7 mouse cellular contexts compared by ENCODE assay signal in the genomic region with DNA sequence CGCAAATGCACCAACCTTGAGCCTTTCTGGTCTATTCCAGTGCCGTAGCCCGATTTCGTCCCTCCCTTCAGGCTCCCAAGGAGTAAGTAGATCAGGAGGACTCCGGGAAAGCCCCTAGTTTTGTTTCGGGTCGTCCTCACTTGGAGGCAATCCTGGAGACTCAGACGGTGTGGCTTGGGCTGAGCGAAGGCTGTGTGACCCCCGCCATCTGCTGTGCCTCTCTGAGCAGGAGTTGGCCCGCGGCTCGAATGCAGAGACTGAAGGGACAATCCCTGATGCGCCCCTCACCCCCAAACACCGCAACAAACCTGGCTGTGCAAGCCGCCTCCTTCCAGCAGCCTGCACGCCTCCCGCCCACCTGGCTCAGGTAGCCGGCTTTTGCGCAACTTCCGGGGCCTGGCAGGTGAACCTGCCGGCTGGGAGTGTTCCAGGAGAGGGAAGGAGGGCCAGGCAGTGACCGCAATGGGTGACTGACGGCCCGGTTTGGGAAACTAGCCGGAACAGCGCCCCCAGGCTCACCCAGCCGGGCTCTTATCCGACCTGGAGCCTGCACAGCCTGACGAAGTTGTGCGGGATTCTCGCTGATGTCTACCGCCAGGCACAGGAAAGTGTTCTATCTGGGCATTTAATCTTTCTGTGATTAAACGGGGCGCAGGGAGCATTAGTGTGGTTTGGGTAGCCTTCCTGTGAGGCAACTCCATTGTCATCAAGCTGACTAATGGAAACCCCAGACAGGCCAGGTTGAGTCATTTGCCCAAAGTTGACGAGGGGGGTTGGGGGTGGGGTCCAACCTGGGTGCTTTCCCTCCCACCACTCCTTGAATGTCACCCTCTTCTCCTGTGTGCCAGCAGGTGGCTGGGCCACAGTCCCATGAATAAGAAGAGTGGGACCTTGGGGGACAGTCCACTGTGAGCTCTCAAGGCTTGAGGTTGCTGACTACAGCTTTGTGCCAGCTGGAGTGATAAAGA. TPM values are rescaled to one million over a fixed set of nuclear protein-coding genes. Genes with fewer than 3 reads are reported as not detected.
A peak's percentile ranks its signal among the peaks of the same experiment; 100 is the strongest.
DNase-seq lines count a peak whose midpoint lies in the region; ATAC-seq and TF ChIP-seq lines count a peak whose summit lies in the region.

No protein-coding gene starts in this region.

- intact Hi-C loops in left cerebral cortex, postnatal 4 days (cut with DNase I): no loop called here

- DNase-seq in 3134 (ENCODE audit: extremely low read depth, insufficient read length, low spot score): peak; percentile 71
- DNase-seq in CD4-positive helper T cell, adult 2 months (ENCODE audit: low read depth, low spot score): peak; percentile 88
- DNase-seq in kidney, adult 18-20 months: peak; percentile 83
- peak; percentile 90 for DNase-seq in lung, postnatal 0 days (ENCODE audit: low spot score)
- DNase-seq in splenic B cell, adult 2 months (ENCODE audit: low read depth, low spot score): peak; percentile 50
- DNase-seq in left cerebral cortex, postnatal 4 days: no peak

- ATAC-seq in embryonic facial prominence, embryonic 13.5 days (ENCODE audit: insufficient number of reproducible peaks, insufficient read depth, low FRiP score, low TSS enrichment, low read depth): no peak
- peak; percentile 63 for ATAC-seq in lung, postnatal 0 days

- H3K27me3 ChIP-seq in embryonic facial prominence, embryonic 13.5 days: peaks cover 39% of the 10 kb centered on the region
- H3K27me3 ChIP-seq in lung, postnatal 0 days (replicated peaks; ENCODE audit: insufficient read depth, low read length): no peaks in the 10 kb centered on the region
- H3K27me3 ChIP-seq in splenic B cell, adult 2 months (ENCODE audit: control insufficient read depth, insufficient read depth, low read length, poor library complexity, severe bottlenecking): no peaks in the 10 kb centered on the region

- peak overlapping the region; percentile 32 for H3K4me3 ChIP-seq in embryonic facial prominence, embryonic 13.5 days
- H3K4me3 ChIP-seq in lung, postnatal 0 days (ENCODE audit: low read depth, low read length): peak overlapping the region; percentile 34

- peak overlapping the region; percentile 55 for H3K4me2 ChIP-seq in embryonic facial prominence, embryonic 13.5 days
- peak overlapping the region; percentile 67 for H3K4me2 ChIP-seq in lung, postnatal 0 days (replicated peaks; ENCODE audit: low read depth, low read length)

- no peak; the same call in 1 of the 2 replicates for TF ChIP-seq EP300 in lung, postnatal 0 days (IDR thresholded peaks at IDR 0.05)

- peaks cover 56% of the 10 kb centered on the region for H3K4me1 ChIP-seq in embryonic facial prominence, embryonic 13.5 days
- H3K4me1 ChIP-seq in lung, postnatal 0 days (ENCODE audit: insufficient read depth, low read depth, low read length): peaks cover 41% of the 10 kb centered on the region

- peaks cover 15% of the 10 kb centered on the region for H3K36me3 ChIP-seq in embryonic facial prominence, embryonic 13.5 days
- H3K36me3 ChIP-seq in lung, postnatal 0 days (ENCODE audit: insufficient read depth, low read length): 0 out of 2 replicates have a peak, but pooled peaks cover 3% of the 10 kb centered on the region
- H3K36me3 ChIP-seq in splenic B cell, adult 2 months (ENCODE audit: control insufficient read depth, insufficient read depth, low read length, poor library complexity, severe bottlenecking): no peaks in the 10 kb centered on the region

- WGBS in embryonic facial prominence, embryonic 13.5 days: 11% methylated on average over 36 of the region's 36 CpGs
- WGBS in lung, postnatal 0 days: 21% methylated on average over 36 of the region's 36 CpGs

- no peaks in the 10 kb centered on the region for H3K9me3 ChIP-seq in embryonic facial prominence, embryonic 13.5 days
- H3K9me3 ChIP-seq in lung, postnatal 0 days (ENCODE audit: low read length): no peaks in the 10 kb centered on the region

- peak; percentile 52 for TF ChIP-seq CTCF in lung, postnatal 0 days (IDR thresholded peaks at IDR 0.05)

- peak overlapping the region; percentile 44; the same call in 1 of the 2 replicates for H3K9ac ChIP-seq in embryonic facial prominence, embryonic 13.5 days
- peak overlapping the region; percentile 13 for H3K9ac ChIP-seq in lung, postnatal 0 days (replicated peaks; ENCODE audit: low read depth)

- peak overlapping the region; percentile 55; the same call in 1 of the 2 replicates for H3K27ac ChIP-seq in embryonic facial prominence, embryonic 13.5 days
- H3K27ac ChIP-seq in lung, postnatal 0 days (ENCODE audit: low read length): peak overlapping the region; percentile 79

RNA-seq across cellular contexts. Expression of gene Fam110a, which starts 6.1 kb away (rescaled TPM):
- polyA plus RNA-seq in embryonic facial prominence, embryonic 13.5 days (2015; fragmentation: Nextera tagmentation; extraction: Ambion mirVana): 20.9 and 23.7 TPM in 2 replicates
- polyA plus RNA-seq in lung, postnatal 0 days (2015; fragmentation: Nextera tagmentation; extraction: Ambion mirVana): 34.8 and 36.3 TPM in 2 replicates
- 10 to 100 TPM; 19.0 to 20.5 TPM for total RNA-seq in left cerebral cortex, postnatal 4 days (2021)

RNA-seq across cellular contexts. Expression of gene Slc52a3, which starts 22.4 kb away (rescaled TPM):
- polyA plus RNA-seq in embryonic facial prominence, embryonic 13.5 days (2015; fragmentation: Nextera tagmentation; extraction: Ambion mirVana): 1.4 and 2.2 TPM in 2 replicates
- 26.0 and 26.7 TPM in 2 replicates for polyA plus RNA-seq in lung, postnatal 0 days (2015; fragmentation: Nextera tagmentation; extraction: Ambion mirVana)
- 1 to 10 TPM; 2.2 to 2.5 TPM for total RNA-seq in left cerebral cortex, postnatal 4 days (2021)
